Mouse (Mus musculus) retina, adult 2 months (tissue): Measurements from ENCODE around the gene Apobec1.
A peak's percentile ranks its signal among the peaks of the same experiment; 100 is the strongest.
"Not testable (repeated sequence)": the region's sequence is repeated elsewhere in the genome, so short reads cannot be mapped to it uniquely, and the experiment has no call there.

ENCODE experiments used
- DNase-seq: peaks from one replicate; pipeline ENCODE4 v3.0.0-alpha.2; 2012; ENCODE audit warnings: low read depth, low spot score

The Apobec1 gene

GRCm38 (mm10) chr6:122602242-122602991, at the start of gene Apobec1:
Gene Apobec1, minus strand, starts transcription at chr6:122602444.
- peak; percentile 6 for DNase-seq

DNA sequence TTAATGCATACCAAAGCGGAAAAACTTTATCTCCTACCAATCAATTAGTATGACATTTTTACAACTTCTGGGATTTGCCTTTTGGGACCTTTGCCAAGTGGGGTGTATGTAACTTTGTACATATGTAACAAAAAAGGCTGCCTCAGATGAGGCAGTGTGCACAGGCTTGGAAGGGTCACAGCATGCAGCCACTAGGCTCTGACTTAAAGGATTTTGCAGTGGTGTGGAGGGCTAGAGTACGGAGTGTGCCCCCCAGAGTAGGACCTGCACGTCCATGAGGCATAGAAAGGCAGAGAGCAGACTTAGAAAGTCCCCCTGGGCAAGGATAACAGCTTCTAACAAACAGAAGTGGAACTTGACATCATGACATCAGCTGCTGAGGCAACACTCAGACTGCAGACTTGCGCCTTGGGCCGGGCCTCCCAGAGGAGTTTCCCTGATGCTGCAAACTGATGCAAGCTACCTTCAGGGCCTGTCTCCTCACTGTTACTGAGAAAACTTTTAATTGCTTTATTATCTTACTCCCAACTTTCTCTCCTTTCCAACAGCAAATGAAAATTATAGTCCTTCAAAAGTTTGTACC, 48.2 kb upstream of the Apobec1 start:
- DNase-seq: no peak

- no peak for DNase-seq
These were observed 47.7 kb upstream of the Apobec1 start for GRCm38 (mm10) chr6:122649903-122650302.

GRCm38 (mm10) chr6:122644196-122644595, 42.0 kb upstream of the Apobec1 start:
- DNase-seq: not testable (repeated sequence)

GRCm38 (mm10) chr6:122637566-122637965, 35.3 kb upstream of the Apobec1 start:
- not testable (repeated sequence) for DNase-seq

- DNase-seq: no peak
These were observed 34.4 kb upstream of the Apobec1 start for GRCm38 (mm10) chr6:122636666-122637065.

- no peak for DNase-seq
These were observed 33.1 kb upstream of the Apobec1 start for GRCm38 (mm10) chr6:122635315-122635714.

GRCm38 (mm10) chr6:122633411-122633810, 31.2 kb upstream of the Apobec1 start:
- no peak for DNase-seq

DNA sequence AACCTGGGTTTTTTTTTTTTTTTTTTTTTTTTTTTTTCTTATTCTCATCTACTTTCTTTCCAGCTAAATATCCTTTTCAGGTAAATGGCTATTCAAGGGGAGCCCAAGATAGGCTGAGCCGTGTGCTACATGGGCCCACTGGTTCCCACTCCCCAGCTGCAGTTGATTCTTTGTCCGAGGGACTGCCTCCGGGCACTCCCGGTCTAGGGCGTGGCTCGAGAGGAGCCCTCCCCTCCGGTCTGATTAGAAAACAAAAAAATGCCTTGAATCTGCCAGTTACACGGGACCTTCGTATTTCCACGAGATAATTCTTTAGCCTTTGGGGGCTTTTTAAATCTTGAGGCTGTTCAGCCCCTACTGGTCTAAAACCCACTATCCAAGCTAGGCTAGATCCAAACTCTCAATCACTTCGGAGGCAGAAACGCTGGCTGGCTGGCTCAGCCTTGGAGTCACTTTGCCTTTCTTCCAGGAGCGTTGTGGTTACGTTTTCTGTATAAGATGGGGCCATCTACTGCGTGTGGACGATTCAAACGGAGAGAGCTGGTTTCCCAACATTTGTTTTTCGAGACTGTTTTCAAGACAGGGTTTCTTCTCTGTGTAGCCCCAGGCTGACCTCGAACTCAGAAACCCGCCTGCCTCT, 25.3 kb upstream of the Apobec1 start:
- DNase-seq: no peak

- no peak for DNase-seq
These were observed 23.9 kb upstream of the Apobec1 start, which contains the start of gene Dppa3 for GRCm38 (mm10) chr6:122626110-122626509. Gene Dppa3, plus strand, starts transcription at chr6:122626410.

DNA sequence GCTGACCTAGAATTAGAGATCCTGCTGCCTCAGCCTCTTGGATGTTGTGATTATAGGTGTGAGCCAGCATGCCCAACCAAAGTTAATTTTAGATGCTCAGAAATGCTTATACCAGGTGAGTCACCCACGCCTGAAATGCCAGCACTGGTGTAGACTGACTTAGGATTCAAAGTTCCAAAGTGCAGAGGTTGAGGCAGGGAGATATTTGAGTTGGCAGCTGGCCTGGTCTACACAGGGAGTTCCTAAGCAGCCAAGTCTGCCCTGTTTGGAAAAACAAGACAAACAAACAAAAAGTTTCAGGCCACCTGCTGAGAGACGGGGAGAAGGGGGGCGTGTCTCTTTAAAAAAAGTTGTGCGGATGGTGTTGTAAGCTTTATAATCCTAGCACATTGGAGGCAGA, 22.9 kb upstream of the Apobec1 start:
- no peak for DNase-seq

DNA sequence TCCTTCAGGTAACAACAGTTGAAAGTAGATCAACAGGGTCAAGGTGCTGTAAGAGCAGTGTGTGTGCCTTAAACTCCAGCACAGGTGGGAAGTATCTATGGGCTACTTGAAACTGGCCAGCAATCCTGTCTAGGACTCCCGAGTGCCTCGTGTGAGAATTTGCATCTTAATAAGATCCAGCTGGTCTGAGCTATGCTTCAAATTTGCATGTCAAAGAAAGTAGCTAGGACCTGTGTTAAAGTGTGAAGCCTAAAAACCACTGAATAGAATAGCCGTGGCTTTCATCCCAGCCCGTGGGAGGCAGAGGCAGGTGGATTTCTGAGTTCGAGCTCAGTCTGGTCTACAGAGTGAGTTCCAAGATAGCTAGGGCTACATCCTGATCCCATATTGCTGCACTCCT, 22.2 kb upstream of the Apobec1 start:
- DNase-seq: no peak

GRCm38 (mm10) chr6:122621066-122621465, 18.8 kb upstream of the Apobec1 start:
- DNase-seq: no peak

DNA sequence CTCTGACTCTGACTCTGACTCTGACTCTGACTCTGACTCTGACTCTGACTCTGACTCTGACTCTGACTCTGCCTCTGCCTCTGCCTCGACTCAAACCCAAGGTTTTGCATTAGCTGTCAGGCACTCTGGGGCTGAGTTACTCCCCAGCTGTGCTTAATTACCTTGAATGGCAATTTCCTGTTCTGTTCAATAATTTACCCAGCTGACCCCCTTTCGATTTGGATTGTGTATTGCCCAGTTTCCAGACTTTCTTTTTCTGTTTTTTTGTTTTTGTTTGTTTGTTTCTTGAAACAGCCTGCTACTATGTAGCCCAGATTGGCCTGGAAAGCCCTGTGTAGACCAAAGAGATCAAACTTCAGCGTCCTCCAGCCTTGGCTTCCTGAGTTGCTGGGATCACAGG, 13.8 kb upstream of the Apobec1 start:
- no peak for DNase-seq

- no peak for DNase-seq
These were observed 11.8 kb upstream of the Apobec1 start for GRCm38 (mm10) chr6:122614047-122614446.

DNA sequence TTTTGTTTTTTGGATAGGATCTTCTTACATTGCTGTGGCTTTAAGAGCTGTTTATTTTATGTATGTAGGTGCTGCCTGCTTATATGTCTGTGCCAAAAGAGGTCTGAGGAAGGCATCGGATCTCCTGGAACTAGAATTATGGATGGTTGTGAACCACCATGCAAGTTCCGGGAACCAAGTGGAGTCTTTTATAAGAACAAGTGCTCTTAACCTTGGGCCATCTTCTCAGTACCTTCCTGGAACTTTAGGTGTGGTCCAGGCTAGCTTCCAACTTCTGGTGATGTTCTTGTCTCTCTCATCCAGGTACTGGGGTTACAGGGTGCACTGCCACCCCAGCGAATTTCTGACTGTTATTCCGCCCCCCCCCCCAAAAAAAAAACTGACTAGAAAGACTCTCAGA, 10.2 kb upstream of the Apobec1 start:
- DNase-seq: no peak

DNA sequence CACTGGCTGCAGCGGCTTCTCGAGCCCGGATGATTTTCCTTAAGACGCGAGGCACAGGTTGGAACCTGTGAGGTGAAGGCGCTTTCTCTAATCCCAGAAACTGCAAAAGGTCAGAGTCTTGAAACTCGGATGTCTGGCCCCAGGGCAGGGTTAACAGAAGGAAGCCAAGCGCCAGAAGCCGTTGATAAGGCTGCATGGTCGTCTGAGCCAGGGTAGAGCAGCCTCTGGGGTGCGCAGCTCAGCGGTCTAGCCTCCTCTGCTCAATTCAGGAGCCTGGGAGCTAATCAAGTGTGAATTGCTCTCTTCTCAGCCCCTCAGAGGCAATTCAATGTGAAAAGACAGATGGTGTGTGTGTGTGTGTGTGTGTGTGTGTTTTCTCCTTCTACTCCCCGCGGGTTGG, 7.5 kb upstream of the Apobec1 start, which contains the start of gene Gdf3:
Gdf3 (minus strand) TSS at position 317 of the 400 bp plus-strand sequence.
- DNase-seq: no peak

GRCm38 (mm10) chr6:122609377-122609728, 7.1 kb upstream of the Apobec1 start:
- DNase-seq: no peak

GRCm38 (mm10) chr6:122608434-122609376, 6.5 kb upstream of the Apobec1 start:
- DNase-seq: no peak

DNA sequence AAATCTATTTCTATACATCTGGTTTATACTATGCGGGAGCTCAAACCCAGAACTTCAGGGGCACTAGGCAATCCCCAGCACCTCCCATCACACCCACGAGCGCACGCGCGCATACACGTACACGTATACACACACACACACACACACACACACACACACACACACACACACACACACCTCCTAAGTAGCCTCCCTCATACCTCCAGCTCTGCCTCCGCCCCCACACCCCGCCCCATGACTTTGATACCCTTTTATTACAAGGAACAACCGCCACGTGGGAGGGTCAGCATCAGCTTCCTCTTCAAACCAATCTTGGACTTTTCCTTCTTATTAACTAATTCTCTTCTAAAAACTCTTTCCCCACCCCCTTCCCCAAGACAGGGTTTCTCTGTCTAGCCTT, 5.5 kb upstream of the Apobec1 start:
- no peak for DNase-seq

GRCm38 (mm10) chr6:122606661-122607060, 4.4 kb upstream of the Apobec1 start:
- DNase-seq: no peak

DNA sequence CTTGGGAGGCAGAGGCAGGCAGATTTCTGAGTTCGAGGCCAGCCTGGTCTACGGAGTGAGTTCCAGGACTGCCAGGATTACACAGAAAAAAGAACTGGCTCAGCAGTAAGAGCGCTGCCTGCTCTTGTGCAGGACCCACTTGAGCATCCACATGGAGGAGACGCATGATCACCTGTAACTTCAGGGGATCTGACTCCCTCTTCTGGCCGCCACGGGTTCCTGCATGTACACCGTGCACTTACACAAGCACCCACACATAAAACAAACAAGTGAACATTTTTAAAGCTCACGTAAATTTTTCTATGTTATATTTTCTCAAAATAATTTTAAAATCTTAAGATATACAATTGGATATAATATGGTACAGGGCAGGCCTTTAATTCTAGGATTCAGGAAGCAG, 3.2 kb upstream of the Apobec1 start:
- no peak for DNase-seq
